Mouse (Mus musculus): ENCODE measurements around the gene Ctsa. TPM values are rescaled to one million over a fixed set of nuclear protein-coding genes. Genes with fewer than 3 reads are reported as not detected.
"Not testable (repeated sequence)": the region's sequence is repeated elsewhere in the genome, so short reads cannot be mapped to it uniquely, and the experiment has no call there.

Ctsa gene
- polyA plus RNA-seq, 1 experiment from 2014 or later: 178 TPM

GRCm38 (mm10) chr2:164862179-164862861 lies 29.6 kb downstream of the Ctsa start:
- Histone ChIP-seq H3K27me3 (ENCODE audit: control insufficient read depth, insufficient read depth, low read length) (peaks cover 21% of the 10 kb centered on the region), H3K9ac (ENCODE audit: low read length) (no peak overlapping the region), H3K4me2 (ENCODE audit: low read length) (0 out of 2 replicates have a peak overlapping the region, but pooled peaks have one; percentile 17), H3K9me3 (ENCODE audit: control insufficient read depth, low read length) (no peaks in the 10 kb centered on the region), H3K36me3 (ENCODE audit: control insufficient read depth, insufficient read depth, low read length) (no peaks in the 10 kb centered on the region), H3K4me1 (ENCODE audit: control insufficient read depth in 2 of 2, insufficient read depth in 2 of 2, low read length in 2 of 2) (peaks cover 24 to 25% of the 10 kb centered on the region in 2 experiments), H3K4me3 (ENCODE audit: control insufficient read depth in 1 of 2, insufficient read depth in 1 of 2, low read depth in 1 of 2, low read length in 2 of 2) (no peak overlapping the region), H3K27ac (replicated peaks in 1 of 2; ENCODE audit: control insufficient read depth in 1 of 2, insufficient read depth in 1 of 2, low read depth in 2 of 2, low read length in 2 of 2) (peak overlapping the region; percentile 34 to 56; a peak in 2 of 4 replicates)
- WGBS: 46% methylated on average over 9 of the region's 9 CpGs
- ATAC-seq (ENCODE audit: insufficient number of reproducible peaks, insufficient read depth, low FRiP score, low read depth): peak; percentile 34; the same call in 1 of the 2 replicates

GRCm38 (mm10) chr2:164863411-164863810 lies 30.7 kb downstream of the Ctsa start:
- ATAC-seq (ENCODE audit: insufficient number of reproducible peaks, insufficient read depth, low FRiP score, low read depth); H3K4me3 ChIP-seq (ENCODE audit: control insufficient read depth in 1 of 2, insufficient read depth in 1 of 2, low read depth in 1 of 2, low read length in 2 of 2); H3K9me3 ChIP-seq (ENCODE audit: control insufficient read depth, low read length); H3K9ac ChIP-seq (ENCODE audit: low read length); H3K4me2 ChIP-seq (ENCODE audit: low read length); H3K27ac ChIP-seq (replicated peaks in 1 of 2; ENCODE audit: control insufficient read depth in 1 of 2, insufficient read depth in 1 of 2, low read depth in 2 of 2, low read length in 2 of 2); H3K36me3 ChIP-seq (ENCODE audit: control insufficient read depth, insufficient read depth, low read length): not testable (repeated sequence)
- H3K27me3 ChIP-seq (ENCODE audit: control insufficient read depth, insufficient read depth, low read length): peaks cover 11% of the 10 kb centered on the region
- peaks cover 20 to 25% of the 10 kb centered on the region in 2 experiments for H3K4me1 ChIP-seq (ENCODE audit: control insufficient read depth in 2 of 2, insufficient read depth in 2 of 2, low read length in 2 of 2)
- 97% methylated on average over 7 of the region's 9 CpGs for WGBS

- H3K4me3 ChIP-seq (ENCODE audit: control insufficient read depth in 1 of 2, insufficient read depth in 1 of 2, low read depth in 1 of 2, low read length in 2 of 2): no peak overlapping the region
- peaks cover 7% of the 10 kb centered on the region for H3K9me3 ChIP-seq (ENCODE audit: control insufficient read depth, low read length)
- H3K27ac ChIP-seq (replicated peaks in 1 of 2; ENCODE audit: control insufficient read depth in 1 of 2, insufficient read depth in 1 of 2, low read depth in 2 of 2, low read length in 2 of 2): no peak overlapping the region
- H3K4me2 ChIP-seq (ENCODE audit: low read length): no peak overlapping the region
- no peak for ATAC-seq (ENCODE audit: insufficient number of reproducible peaks, insufficient read depth, low FRiP score, low read depth)
- no peaks in the 10 kb centered on the region for H3K36me3 ChIP-seq (ENCODE audit: control insufficient read depth, insufficient read depth, low read length)
- H3K27me3 ChIP-seq (ENCODE audit: control insufficient read depth, insufficient read depth, low read length): 0 out of 2 replicates have a peak, but pooled peaks cover 1% of the 10 kb centered on the region
- no peak overlapping the region for H3K9ac ChIP-seq (ENCODE audit: low read length)
- WGBS: 53% methylated on average over 4 of the region's 4 CpGs
- peaks cover 20 to 25% of the 10 kb centered on the region in 2 experiments for H3K4me1 ChIP-seq (ENCODE audit: control insufficient read depth in 2 of 2, insufficient read depth in 2 of 2, low read length in 2 of 2)
Measured at GRCm38 (mm10) chr2:164864593-164864992, 31.9 kb downstream of the Ctsa start.

GRCm38 (mm10) chr2:164866741-164867551 lies 34.3 kb downstream of the Ctsa start:
- peaks cover 7% of the 10 kb centered on the region for H3K9me3 ChIP-seq (ENCODE audit: control insufficient read depth, low read length)
- H3K4me3 ChIP-seq (ENCODE audit: control insufficient read depth in 1 of 2, insufficient read depth in 1 of 2, low read depth in 1 of 2, low read length in 2 of 2): no peak overlapping the region
- peak overlapping the region; percentile 96 to 99 for H3K27ac ChIP-seq (replicated peaks in 1 of 2; ENCODE audit: control insufficient read depth in 1 of 2, insufficient read depth in 1 of 2, low read depth in 2 of 2, low read length in 2 of 2)
- H3K4me2 ChIP-seq (ENCODE audit: low read length): peak overlapping the region; percentile 32; the same call in 1 of the 2 replicates
- H3K4me1 ChIP-seq (ENCODE audit: control insufficient read depth in 2 of 2, insufficient read depth in 2 of 2, low read length in 2 of 2): peaks cover 16 to 17% of the 10 kb centered on the region in 2 experiments
- H3K36me3 ChIP-seq (ENCODE audit: control insufficient read depth, insufficient read depth, low read length): no peaks in the 10 kb centered on the region
- H3K27me3 ChIP-seq (ENCODE audit: control insufficient read depth, insufficient read depth, low read length): no peaks in the 10 kb centered on the region
- WGBS: 14% methylated on average over 16 of the region's 16 CpGs
- peak overlapping the region; percentile 52; the same call in 1 of the 2 replicates for H3K9ac ChIP-seq (ENCODE audit: low read length)
- peak; percentile 88 for ATAC-seq (ENCODE audit: insufficient number of reproducible peaks, insufficient read depth, low FRiP score, low read depth)

- Histone ChIP-seq H3K4me1 (ENCODE audit: control insufficient read depth in 2 of 2, insufficient read depth in 2 of 2, low read length in 2 of 2) (peaks cover 13 to 14% of the 10 kb centered on the region in 2 experiments), H3K4me3 (ENCODE audit: control insufficient read depth in 1 of 2, insufficient read depth in 1 of 2, low read depth in 1 of 2, low read length in 2 of 2) (no peak overlapping the region), H3K27ac (replicated peaks in 1 of 2; ENCODE audit: control insufficient read depth in 1 of 2, insufficient read depth in 1 of 2, low read depth in 2 of 2, low read length in 2 of 2) (peak overlapping the region; percentile 96 to 99), H3K36me3 (ENCODE audit: control insufficient read depth, insufficient read depth, low read length) (no peaks in the 10 kb centered on the region), H3K9ac (ENCODE audit: low read length) (no peak overlapping the region), H3K27me3 (ENCODE audit: control insufficient read depth, insufficient read depth, low read length) (no peaks in the 10 kb centered on the region), H3K9me3 (ENCODE audit: control insufficient read depth, low read length) (peaks cover 7% of the 10 kb centered on the region), H3K4me2 (ENCODE audit: low read length) (no peak overlapping the region)
- ATAC-seq (ENCODE audit: insufficient number of reproducible peaks, insufficient read depth, low FRiP score, low read depth): no peak
- WGBS: 93% methylated on average over 7 of the region's 7 CpGs
Measured at GRCm38 (mm10) chr2:164867566-164867965, 34.9 kb downstream of the Ctsa start.

GRCm38 (mm10) chr2:164868491-164868890 lies 35.8 kb downstream of the Ctsa start:
- peaks cover 7% of the 10 kb centered on the region for H3K9me3 ChIP-seq (ENCODE audit: control insufficient read depth, low read length)
- H3K9ac ChIP-seq (ENCODE audit: low read length): no peak overlapping the region
- H3K27ac ChIP-seq (replicated peaks in 1 of 2; ENCODE audit: control insufficient read depth in 1 of 2, insufficient read depth in 1 of 2, low read depth in 2 of 2, low read length in 2 of 2): no peak overlapping the region
- no peak for ATAC-seq (ENCODE audit: insufficient number of reproducible peaks, insufficient read depth, low FRiP score, low read depth)
- H3K36me3 ChIP-seq (ENCODE audit: control insufficient read depth, insufficient read depth, low read length): no peaks in the 10 kb centered on the region
- H3K4me2 ChIP-seq (ENCODE audit: low read length): no peak overlapping the region
- WGBS: 70% methylated on average over 7 of the region's 7 CpGs
- H3K4me1 ChIP-seq (ENCODE audit: control insufficient read depth in 2 of 2, insufficient read depth in 2 of 2, low read length in 2 of 2): peaks cover 13 to 14% of the 10 kb centered on the region in 2 experiments
- H3K4me3 ChIP-seq (ENCODE audit: control insufficient read depth in 1 of 2, insufficient read depth in 1 of 2, low read depth in 1 of 2, low read length in 2 of 2): no peak overlapping the region
- no peaks in the 10 kb centered on the region for H3K27me3 ChIP-seq (ENCODE audit: control insufficient read depth, insufficient read depth, low read length)

GRCm38 (mm10) chr2:164871602-164872303 lies 39.1 kb downstream of the Ctsa start:
- H3K9me3 ChIP-seq (ENCODE audit: control insufficient read depth, low read length): peaks cover 7% of the 10 kb centered on the region
- no peaks in the 10 kb centered on the region for H3K27me3 ChIP-seq (ENCODE audit: control insufficient read depth, insufficient read depth, low read length)
- 44% methylated on average over 6 of the region's 6 CpGs for WGBS
- no peak for ATAC-seq (ENCODE audit: insufficient number of reproducible peaks, insufficient read depth, low FRiP score, low read depth)
- H3K9ac ChIP-seq (ENCODE audit: low read length): no peak overlapping the region
- no peak overlapping the region for H3K4me2 ChIP-seq (ENCODE audit: low read length)
- no peaks in the 10 kb centered on the region for H3K36me3 ChIP-seq (ENCODE audit: control insufficient read depth, insufficient read depth, low read length)
- no peak overlapping the region for H3K4me3 ChIP-seq (ENCODE audit: control insufficient read depth in 1 of 2, insufficient read depth in 1 of 2, low read depth in 1 of 2, low read length in 2 of 2)
- peaks cover 19 to 21% of the 10 kb centered on the region in 2 experiments for H3K4me1 ChIP-seq (ENCODE audit: control insufficient read depth in 2 of 2, insufficient read depth in 2 of 2, low read length in 2 of 2)
- H3K27ac ChIP-seq (replicated peaks in 1 of 2; ENCODE audit: control insufficient read depth in 1 of 2, insufficient read depth in 1 of 2, low read depth in 2 of 2, low read length in 2 of 2): no peak overlapping the region
